Mouse (Mus musculus) lung, embryonic 14.5 days (tissue): ENCODE results near the gene Notch1. TPM values are rescaled to one million over a fixed set of nuclear protein-coding genes. Genes with fewer than 3 reads are reported as not detected.

Experiments used
- ATAC-seq: fragments of 200-750 bp; cut with Nextera tagmentation; 2 replicates; pipeline ENCODE4 v1.8.0; 2017; ENCODE audit warnings: mild to moderate bottlenecking, moderate TSS enrichment, moderate library complexity; ENCODE audit not compliant: insufficient read depth
- DNase-seq: peaks from one replicate; pipeline ENCODE4 v3.0.0-alpha.2; 2015
- H3K27ac ChIP-seq: fragments of 300-500 bp; sonication (generic); 2 replicates; pipeline ENCODE4 v1.5.1; 2014; ENCODE audit warnings: low read depth, mild to moderate bottlenecking, moderate library complexity
- H3K27me3 ChIP-seq: fragments of 300-500 bp; sonication (generic); 2 replicates; pipeline ENCODE4 v1.6.1; 2014; ENCODE audit warnings: low read length, control low read depth; ENCODE audit not compliant: insufficient read depth
- H3K36me3 ChIP-seq: fragments of 300-500 bp; sonication (generic); 2 replicates; pipeline ENCODE4 v1.6.1; 2014; ENCODE audit warnings: control low read depth; ENCODE audit not compliant: insufficient read depth
- H3K4me1 ChIP-seq: fragments of 300-500 bp; sonication (generic); 2 replicates; pipeline ENCODE4 v1.6.1; 2014; ENCODE audit warnings: antibody characterized with exemption, control low read depth; ENCODE audit not compliant: insufficient read depth
- H3K4me2 ChIP-seq: fragments of 300-500 bp; sonication (generic); 2 replicates; pipeline ENCODE4 v1.6.1; 2014; ENCODE audit warnings: mild to moderate bottlenecking
- H3K4me3 ChIP-seq: fragments of 300-500 bp; sonication (generic); 2 replicates; pipeline ENCODE4 v1.5.1; 2014; ENCODE audit warnings: low read depth, low read length
- H3K9ac ChIP-seq: fragments of 300-500 bp; sonication (generic); 2 replicates; pipeline ENCODE4 v1.6.1; 2014
- H3K9me3 ChIP-seq: fragments of 300-500 bp; sonication (generic); 2 replicates; pipeline ENCODE4 v1.6.1; 2016; ENCODE audit warnings: low read depth, low read length, control low read depth
- CTCF ChIP-seq: IDR thresholded peaks from 2 replicates; pipeline ENCODE4 v1.5.1; 2016; ENCODE audit warnings: antibody characterized with exemption, low read depth
- WGBS: fragments of 180-500 bp; shearing (Covaris S2); extraction: QIAGEN DNeasy Blood & Tissue Kit; methylation state at CpG from one replicate; pipeline ENCODE4 v1.1.7; 2014; 5-methylcytosine and 5-hydroxymethylcytosine counted together
- polyA plus RNA-seq: library from polyadenylated mRNA; unstranded; fragments of >200 nt; fragmentation: Nextera tagmentation; extraction: Ambion mirVana; gene quantifications from 2 replicates; pipeline ENCODE4 v1.2.1, GENCODE M21; 2014

Notch1 gene
- 37.7 and 44.0 TPM in 2 replicates for polyA plus RNA-seq

DNA sequence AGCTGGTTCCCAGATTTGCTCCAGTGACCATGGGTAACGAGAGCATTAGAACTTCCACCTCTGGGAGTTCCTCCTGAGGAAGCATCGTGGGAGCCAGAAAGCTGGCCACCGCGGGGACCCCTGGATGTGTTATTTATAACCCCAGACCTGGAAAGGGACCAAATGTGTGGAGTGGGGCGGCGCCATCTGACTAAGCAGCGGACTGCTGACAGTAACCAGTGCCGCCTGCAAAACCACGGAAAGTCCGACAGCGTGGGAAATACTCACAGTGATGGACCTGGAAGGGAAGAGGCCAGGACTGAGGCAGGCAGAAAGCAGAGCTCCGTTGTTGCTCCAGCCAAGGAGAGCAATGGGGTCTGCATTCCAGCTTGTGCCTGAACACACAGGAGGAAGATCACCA, at the start of gene Notch1:
TSS of gene Notch1 (minus strand) at position 389 of the 400 bp plus-strand sequence.
- H3K4me2 ChIP-seq, result peak within 1 kb of the TSS; percentile 27
- WGBS, result 33% methylated on average over 12 of the region's 12 CpGs

DNA sequence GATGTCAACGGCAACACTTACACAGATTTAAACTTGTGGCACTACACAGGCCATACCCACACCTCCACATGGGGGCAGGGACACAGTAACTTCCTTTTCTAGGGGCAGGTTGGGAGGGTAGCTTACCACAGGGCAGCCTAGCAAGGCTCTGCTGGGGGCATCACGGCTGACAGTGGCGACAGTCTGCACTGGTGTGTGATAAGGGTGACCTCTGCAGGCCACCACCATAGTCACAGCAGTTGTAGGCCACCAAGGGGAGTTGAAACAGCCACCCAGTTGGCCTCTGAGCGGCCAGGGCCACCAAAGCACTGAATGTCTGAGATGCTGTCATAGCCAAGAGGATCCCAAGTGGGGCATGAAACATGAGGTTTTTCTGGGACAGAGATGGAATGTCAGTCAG, 49.8 kb upstream of the Notch1 start:
- Histone ChIP-seq H3K4me3 (no peak overlapping the region), H3K9ac (no peak overlapping the region), H3K36me3 (no peaks in the 10 kb centered on the region), H3K27me3 (no peaks in the 10 kb centered on the region), H3K9me3 (no peaks in the 10 kb centered on the region), H3K4me2 (no peak overlapping the region), H3K4me1 (no peaks in the 10 kb centered on the region; the same call in 1 of the 2 replicates), H3K27ac (no peak overlapping the region)
- WGBS, result 15% methylated on average over 4 of the region's 4 CpGs
- peak; percentile 77 for TF ChIP-seq CTCF
- ATAC-seq (peak; percentile 53), DNase-seq (peak; percentile 75)

More for the DNA sequence above, at the start of gene Notch1:
- Histone ChIP-seq H3K27ac (peak within 1 kb of the TSS; percentile 80), H3K4me3 (no peak within 1 kb of the TSS), H3K27me3 (no peaks in the 10 kb centered on the region), H3K9ac (peak within 1 kb of the TSS; percentile 2), H3K4me1 (peaks cover 15% of the 10 kb centered on the region), H3K36me3 (no peaks in the 10 kb centered on the region), H3K9me3 (no peaks in the 10 kb centered on the region)
- TF ChIP-seq CTCF, result no peak
- ATAC-seq (peak; percentile 70), DNase-seq (peak; percentile 82)

DNA sequence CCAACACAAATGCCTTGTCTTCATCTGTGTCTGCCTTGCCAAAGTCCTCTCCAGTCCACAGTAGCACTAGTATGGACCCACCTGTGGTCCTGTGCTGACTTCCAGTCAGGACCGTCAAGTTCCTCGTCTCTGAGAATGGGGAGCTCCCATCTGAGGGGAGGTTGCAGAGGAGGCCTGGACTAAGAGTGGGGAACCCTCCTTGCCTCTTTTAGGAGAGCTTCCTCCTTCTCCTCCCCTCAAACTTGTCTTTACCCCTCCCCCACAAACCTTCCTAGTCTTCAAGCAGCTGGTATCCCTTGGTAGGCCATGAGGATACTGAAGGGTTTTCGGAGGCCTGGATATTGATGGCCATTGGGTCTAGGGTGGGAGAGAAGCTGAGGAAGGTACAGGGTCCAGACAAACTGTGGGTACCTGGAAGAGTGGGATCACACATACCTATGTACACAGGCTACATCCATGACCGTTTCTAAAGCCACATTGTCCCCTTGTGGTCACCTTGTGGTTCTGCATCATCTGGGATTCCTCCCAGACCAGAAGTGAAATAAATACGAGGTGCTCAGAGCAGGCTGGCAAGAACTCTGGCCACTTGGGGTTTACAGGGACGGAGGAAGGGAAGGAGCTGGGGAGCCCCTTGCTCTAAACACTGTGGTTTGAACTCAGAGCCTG, 45.0 kb upstream of the Notch1 start:
- no peak overlapping the region for H3K4me2 ChIP-seq
- no peaks in the 10 kb centered on the region for H3K9me3 ChIP-seq
- 32% methylated on average over 6 of the region's 6 CpGs for WGBS
- no peak overlapping the region for H3K4me3 ChIP-seq
- H3K36me3 ChIP-seq, result no peaks in the 10 kb centered on the region
- no peak overlapping the region for H3K27ac ChIP-seq
- peak; percentile 100 for TF ChIP-seq CTCF
- no peaks in the 10 kb centered on the region for H3K27me3 ChIP-seq
- ATAC-seq (peak; percentile 73), DNase-seq (peak; percentile 84)
- H3K9ac ChIP-seq, result no peak overlapping the region
- peaks cover 7% of the 10 kb centered on the region for H3K4me1 ChIP-seq

DNA sequence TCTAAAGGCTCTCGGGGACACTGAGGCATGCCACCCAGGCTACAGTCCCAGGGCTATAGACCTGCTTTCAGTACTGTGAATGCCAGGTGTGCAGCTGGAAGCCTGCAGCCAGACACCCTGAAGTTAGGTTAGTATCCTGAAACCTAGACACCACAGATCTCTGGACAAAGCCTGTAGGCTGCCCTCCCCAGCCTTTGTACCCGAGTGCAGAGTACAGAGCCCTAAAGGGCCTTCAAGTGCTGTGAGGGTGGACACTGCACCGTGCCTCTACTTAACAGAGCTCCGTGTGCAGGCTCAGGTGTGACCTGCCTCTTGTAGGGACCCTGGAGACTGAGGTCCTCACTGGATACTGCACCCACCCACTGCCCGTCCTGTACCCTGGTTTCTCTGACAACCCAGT, 44.0 kb upstream of the Notch1 start:
- DNase-seq, result no peak
- no peak for ATAC-seq
- H3K4me1 ChIP-seq, result peaks cover 9% of the 10 kb centered on the region
- TF ChIP-seq CTCF, result no peak
- no peak overlapping the region for H3K4me2 ChIP-seq
- H3K4me3 ChIP-seq, result no peak overlapping the region
- H3K9me3 ChIP-seq, result no peaks in the 10 kb centered on the region
- no peak overlapping the region for H3K27ac ChIP-seq
- H3K9ac ChIP-seq, result no peak overlapping the region
- H3K27me3 ChIP-seq, result no peaks in the 10 kb centered on the region
- H3K36me3 ChIP-seq, result no peaks in the 10 kb centered on the region
- 72% methylated on average over 5 of the region's 5 CpGs for WGBS

DNA sequence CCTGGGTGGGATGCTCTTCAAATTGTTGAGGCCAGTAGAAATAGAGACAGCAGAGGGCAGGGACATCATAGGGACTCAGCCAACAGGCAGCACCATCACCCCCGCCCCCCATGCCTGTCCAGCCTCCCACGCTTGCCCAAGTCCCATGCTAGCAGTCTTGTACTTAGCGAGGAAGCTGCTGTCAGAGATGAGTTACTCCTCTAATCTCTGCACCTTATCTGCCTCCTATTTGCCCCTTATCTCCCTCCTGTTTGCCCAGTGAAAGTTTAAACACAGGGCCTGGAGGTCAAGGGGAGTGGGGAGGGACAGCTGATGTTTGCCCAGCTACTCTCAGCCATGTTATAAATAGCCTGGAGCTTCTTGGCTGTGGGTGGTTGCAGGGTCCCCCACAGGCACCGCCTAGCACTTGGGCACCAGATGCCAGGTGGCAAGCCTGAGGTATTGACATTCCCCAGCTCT, 40.1 kb upstream of the Notch1 start:
- Histone ChIP-seq H3K27ac (peak overlapping the region; percentile 58; the same call in 1 of the 2 replicates), H3K4me1 (peaks cover 9% of the 10 kb centered on the region), H3K9me3 (no peaks in the 10 kb centered on the region), H3K4me3 (no peak overlapping the region), H3K27me3 (no peaks in the 10 kb centered on the region), H3K4me2 (no peak overlapping the region), H3K9ac (no peak overlapping the region), H3K36me3 (no peaks in the 10 kb centered on the region)
- ATAC-seq (peak; percentile 60; the same call in 1 of the 2 replicates), DNase-seq (no peak)
- no peak for TF ChIP-seq CTCF
- WGBS, result 22% methylated on average over 4 of the region's 4 CpGs

DNA sequence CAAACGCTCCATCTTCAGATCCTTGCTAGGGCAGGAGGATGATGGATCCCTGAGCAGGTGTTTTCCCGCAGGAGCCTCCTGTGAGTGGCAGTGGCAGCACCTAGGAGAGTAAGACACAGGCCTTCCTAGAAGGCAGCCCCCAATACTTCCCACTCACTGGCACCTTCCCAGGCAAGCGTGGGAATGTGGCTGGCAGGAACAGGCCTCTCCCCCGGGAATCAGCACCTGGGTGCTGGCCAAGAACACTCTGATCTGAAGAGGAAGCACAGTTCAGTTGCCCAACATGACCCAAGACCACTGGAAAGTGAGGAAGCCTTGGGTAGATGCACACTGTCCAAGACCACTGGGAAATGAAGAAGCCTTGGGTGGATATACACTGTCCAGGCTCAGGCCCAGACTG, 38.6 kb upstream of the Notch1 start:
- no peak for ATAC-seq
- WGBS, result 62% methylated on average over 4 of the region's 4 CpGs

DNA sequence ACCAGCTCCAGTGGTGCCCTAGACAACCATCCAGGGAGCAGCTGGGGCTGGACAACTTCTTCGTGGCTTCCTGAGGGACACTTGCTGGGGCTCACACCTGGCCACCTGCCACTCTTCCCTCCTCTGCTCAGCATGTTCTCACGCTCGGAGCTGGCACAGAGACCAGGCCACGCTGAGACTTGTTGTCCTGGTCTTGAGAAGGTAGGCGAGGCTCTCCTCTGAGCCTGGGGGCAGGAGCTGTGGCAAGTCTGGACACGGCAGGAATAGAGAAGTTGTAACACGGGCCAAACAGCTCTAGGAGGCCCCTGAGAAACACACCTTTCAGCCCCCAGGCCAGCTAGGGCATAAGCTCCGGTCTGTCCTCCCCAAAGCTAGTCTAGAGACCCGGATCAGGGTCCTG, 37.4 kb upstream of the Notch1 start:
- no peak overlapping the region for H3K27ac ChIP-seq
- DNase-seq, result no peak
- WGBS, result 66% methylated on average over 9 of the region's 9 CpGs
- H3K4me3 ChIP-seq, result no peak overlapping the region
- no peaks in the 10 kb centered on the region for H3K27me3 ChIP-seq
- no peak overlapping the region for H3K9ac ChIP-seq
- peaks cover 26% of the 10 kb centered on the region for H3K4me1 ChIP-seq
- H3K9me3 ChIP-seq, result no peaks in the 10 kb centered on the region
- no peak for ATAC-seq
- TF ChIP-seq CTCF, result no peak
- no peaks in the 10 kb centered on the region for H3K36me3 ChIP-seq
- no peak overlapping the region for H3K4me2 ChIP-seq

More for the DNA sequence above, 38.6 kb upstream of the Notch1 start:
- Histone ChIP-seq H3K4me3 (no peak overlapping the region), H3K4me1 (peaks cover 23% of the 10 kb centered on the region), H3K9ac (no peak overlapping the region), H3K27me3 (no peaks in the 10 kb centered on the region), H3K4me2 (no peak overlapping the region), H3K27ac (no peak overlapping the region), H3K36me3 (no peaks in the 10 kb centered on the region), H3K9me3 (no peaks in the 10 kb centered on the region)
- no peak for TF ChIP-seq CTCF
- no peak for DNase-seq
